Mouse (Mus musculus) kidney, postnatal 25 days (tissue): ENCODE measurements around the gene Lhpp.

ENCODE experiments used
- DNase-seq, 2 experiments: peaks; one replicate each; pipeline ENCODE4 v3.0.0; 2021; ENCODE audit warnings: mixed read lengths in 2 of 2

Lhpp gene

DNA sequence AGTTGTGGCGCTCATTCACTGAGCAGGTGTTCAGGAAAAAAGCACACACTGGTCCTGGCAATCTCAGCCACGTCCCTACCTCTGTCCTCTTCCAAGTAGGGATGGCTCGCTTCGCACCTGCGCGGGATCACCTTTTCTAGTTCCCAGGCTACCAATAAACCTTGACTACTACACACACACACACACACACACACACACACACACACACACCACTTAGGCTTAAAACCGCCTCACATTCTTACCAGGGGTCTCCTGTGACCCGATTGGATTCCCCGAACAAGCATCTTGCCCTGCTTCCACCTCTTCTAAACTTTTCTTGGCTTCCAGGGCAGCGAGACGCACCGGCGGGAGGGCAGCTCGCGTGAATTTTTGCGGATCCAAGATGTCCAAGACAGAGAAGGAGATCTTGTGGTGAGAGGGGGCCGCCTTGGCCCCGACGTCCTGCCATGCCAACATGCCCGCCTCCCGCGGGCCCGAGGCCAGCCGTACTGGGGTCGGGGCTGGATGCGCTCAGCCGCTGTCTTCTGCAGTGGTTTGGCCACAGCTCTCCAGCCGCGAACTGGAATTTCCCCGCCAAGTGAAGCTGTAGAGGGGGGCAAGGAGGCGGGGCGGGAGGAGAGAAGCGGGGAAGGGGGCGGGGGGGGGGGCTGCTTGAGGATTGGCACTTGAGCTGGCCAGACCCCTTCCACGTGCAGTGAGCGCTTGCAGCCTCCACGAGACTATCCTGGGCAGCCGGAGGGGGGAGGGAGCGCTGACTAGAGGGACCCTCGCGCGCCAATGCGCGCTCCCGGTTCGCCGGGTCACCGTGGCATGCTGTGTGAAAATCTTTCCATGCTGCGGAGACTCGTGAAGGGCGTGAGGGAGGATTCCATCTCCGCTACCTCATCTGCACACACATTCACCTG is 11.1 kb upstream of the Lhpp start, which contains the start of gene Nkx1-2:
TSS of gene Nkx1-2 (minus strand) at position 567 of the 905 bp plus-strand sequence.
- DNase-seq, result no peak

DNA sequence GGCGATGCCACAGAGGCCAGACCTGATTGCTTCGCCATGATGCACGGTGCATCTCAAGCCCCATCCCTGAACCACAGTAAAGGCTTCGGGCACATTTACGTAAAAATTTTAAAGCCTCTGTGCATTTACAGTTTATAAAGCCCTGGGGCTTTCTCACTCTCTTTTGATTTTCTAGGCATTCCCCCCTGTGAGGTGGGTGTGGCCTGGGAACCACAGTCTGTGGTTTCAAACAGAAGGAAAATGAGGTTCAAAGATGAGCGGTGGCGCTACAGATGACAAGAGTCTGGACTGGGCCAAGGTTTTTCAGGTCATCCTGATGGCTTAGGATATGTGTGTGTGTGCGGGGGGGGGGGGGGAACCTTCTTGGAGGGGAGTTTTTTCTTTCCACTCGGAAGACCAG is 10.4 kb upstream of the Lhpp start:
- DNase-seq, result no peak

DNA sequence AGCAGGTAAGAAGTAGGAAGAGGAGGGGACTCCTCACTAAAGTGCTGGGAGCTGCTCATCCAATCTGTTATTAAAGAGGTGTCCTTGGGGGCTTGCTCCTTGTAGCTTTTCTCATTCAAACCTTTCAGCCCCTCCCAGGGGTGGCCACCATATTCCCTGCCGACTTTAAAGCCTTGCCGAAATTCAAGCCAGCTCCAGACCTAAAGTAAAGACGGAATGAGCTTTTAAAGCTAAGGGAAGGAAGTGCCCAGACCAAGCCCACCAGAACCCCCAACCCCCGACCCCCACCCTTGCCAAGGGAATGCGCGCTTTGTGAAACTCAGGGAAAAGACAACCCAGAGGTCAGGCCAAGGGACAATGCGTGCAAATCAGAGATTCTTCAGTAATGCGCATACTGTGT is 9.5 kb upstream of the Lhpp start:
- no peak for DNase-seq

DNA sequence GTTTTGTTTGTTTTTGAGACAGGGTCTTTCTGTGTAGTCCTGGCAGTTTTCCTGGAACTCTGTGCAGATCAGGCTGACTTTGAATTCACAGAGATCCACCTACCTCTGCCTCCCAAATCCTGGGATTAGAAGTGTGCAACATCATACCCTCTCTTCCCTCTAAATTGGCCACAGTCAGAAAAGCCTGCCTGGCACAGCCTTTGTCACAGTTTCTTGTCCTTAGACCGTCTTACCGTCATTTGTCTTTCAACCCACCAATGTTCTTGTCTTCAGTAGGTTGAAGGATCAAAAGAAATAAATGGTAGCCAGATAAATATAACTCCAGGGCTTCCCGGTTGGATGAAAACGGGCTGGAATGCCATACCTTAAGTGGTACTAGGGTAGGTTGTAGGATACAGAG is 5.7 kb upstream of the Lhpp start:
- no peak for DNase-seq

- no peak for DNase-seq
These were observed 4.7 kb upstream of the Lhpp start for GRCm38 (mm10) chr7:132605689-132606088.

GRCm38 (mm10) chr7:132608316-132609020 is 2.0 kb upstream of the Lhpp start:
- no peak for DNase-seq

GRCm38 (mm10) chr7:132611530-132611929 is 1.1 kb downstream of the Lhpp start:
- no peak for DNase-seq

DNA sequence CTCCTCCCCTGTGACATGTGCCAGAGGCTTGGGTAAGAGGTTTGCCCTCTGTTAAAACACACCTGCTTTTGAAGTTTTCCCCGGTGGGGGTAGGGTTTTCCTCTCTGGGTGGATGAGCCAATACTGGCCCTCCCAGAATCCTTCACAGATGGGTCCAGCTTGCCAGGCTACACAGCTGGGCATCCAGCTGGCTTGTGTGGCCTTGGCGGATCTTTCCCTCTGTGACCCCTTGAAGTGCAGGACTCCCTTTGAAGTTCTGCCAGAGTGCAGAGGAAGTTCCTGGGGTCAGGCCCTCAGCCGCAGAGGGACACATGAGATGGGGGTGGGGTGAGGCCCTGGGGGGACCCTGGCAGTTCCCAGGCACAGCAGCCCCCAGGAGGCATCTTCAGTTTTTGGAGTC is 4.9 kb downstream of the Lhpp start:
- no peak for DNase-seq

DNA sequence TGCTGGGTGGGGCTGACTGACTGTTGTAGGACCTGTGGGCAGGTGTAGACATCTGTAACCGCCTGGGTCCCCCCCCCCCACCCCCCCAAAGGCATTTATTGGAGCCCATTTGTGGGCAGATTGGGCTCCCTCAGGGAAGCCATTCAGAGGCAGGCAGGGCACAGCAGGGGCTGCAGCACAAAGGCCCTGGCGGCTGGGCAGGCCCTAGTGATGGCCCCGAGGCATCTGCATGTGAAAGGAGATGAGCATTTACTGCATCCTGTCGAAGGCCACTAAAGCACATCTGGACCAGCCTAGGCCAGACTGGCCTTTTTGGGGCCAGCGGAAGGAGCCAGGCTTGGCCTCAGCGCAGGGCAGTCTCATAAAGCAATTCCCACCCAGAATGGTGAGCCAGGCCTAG is 6.0 kb downstream of the Lhpp start:
- no peak for DNase-seq

DNA sequence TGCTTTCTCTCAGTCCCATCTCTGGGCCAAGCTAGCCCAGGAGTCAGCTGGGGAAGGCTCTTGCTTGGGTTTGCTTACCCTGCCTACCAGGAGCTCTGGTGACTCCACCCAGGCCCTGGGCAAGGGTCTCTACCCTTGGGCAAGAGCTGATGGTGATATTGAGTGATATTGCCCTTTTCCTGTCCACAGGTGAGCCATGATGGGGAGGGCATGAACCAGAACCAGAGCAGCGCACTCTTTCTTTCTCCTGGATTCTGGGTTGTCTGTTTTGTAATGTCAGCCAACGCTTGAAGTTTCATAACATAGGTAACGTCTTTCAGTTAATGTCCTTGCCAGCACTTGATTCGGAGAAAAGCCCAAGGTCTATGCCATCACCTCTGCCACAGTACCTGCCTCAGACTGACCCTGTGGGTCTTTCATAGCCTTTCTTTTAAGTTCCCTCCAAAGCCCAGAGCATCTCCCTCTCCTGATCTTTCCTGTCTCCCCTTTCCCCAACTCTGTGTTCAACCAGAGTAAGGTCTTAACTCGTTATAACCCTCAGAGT is 6.7 kb downstream of the Lhpp start:
- no peak for DNase-seq

DNA sequence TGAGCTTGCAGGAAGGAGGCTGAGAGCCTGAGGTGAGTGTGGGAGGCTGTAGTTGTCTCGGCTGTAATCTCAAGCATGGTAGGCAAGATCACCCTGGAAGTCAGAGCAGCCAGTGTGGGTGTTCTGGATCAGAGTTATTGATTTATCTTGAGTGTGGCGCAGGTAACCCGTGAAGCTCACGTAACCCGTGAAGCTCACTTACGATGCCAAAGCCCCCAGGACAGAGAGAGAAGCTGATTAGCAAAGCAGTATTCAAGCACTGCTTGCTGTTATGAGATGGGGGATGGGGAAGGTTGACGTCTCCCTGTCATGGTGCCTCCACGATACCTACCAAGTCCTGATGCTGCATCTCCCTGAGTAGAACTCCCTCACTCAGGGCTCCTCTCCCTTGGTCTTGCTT is 9.1 kb downstream of the Lhpp start:
- DNase-seq, result no peak

DNA sequence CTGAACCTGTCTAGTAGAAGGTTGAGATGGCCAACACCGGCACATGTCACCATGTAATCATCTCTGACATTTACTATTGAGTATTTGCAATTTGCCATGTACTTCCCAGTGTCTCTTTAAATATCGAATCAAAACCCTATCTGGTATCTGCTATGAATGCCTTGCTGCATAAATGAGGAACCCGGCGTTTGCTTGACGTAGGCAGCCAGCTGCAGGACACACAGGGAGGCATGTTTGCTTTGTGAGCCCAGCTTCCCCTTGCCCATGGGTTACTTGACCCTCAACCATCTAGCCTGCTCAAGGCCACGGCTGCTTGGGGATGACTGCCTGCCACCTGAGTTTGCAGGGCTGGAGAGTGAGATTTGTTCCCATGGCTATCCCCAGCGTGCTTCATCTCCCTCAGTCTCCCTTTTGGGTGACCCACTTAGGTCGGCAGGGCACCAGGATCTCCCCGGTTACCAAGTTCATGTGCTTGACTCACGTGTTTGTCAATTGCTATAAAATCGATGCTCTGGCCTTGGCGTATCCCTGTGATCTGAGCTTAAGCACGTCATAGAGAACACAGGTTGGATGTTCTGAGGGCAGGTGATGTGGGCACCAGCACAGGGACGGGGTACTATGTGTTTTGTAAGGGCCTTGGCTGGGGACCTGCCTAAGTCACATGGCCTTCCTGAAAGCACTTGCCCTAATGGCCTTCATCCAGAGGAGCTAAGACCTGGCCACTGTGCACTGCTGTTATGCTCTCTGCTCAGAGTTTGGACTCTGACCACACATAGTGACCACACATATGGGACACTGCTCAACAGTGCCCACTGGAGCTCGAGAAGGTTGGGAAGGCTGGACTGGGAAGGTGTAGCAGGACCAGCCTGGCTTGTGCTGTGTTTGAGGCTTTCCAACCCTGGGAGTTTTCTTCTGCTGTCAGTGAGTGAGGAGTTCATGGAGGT is 9.8 kb downstream of the Lhpp start:
- DNase-seq, result peak; percentile 44 to 79

- peak; percentile 9 to 54 for DNase-seq
These were observed 13.7 kb downstream of the Lhpp start for GRCm38 (mm10) chr7:132624161-132624560.

GRCm38 (mm10) chr7:132626174-132626573 is 15.7 kb downstream of the Lhpp start:
- DNase-seq, result no peak

- no peak for DNase-seq
These were observed 17.0 kb downstream of the Lhpp start for GRCm38 (mm10) chr7:132627448-132627847.

DNA sequence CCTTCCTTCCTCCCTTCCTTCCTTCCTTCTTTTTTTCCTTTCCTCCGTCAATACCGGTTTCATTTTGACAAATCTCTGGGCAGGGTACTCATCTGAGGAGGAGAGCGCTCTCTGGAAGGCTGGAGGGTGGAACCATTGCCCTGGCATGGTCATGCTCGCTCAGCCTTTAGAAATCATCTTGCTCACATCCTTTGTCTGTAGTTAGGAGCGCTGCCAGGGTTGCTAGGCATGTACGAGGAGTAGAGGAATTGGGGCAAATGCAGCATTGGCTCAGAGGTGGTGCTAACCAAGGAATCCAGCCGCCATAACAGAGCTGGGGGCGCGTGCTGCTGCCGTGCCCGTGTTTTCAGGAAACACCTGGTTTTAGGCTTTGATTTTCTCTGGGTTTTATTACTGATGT is 20.9 kb downstream of the Lhpp start:
- no peak for DNase-seq

GRCm38 (mm10) chr7:132637292-132637691 is 26.9 kb downstream of the Lhpp start:
- DNase-seq, result no peak

- peak; percentile 53 to 68 for DNase-seq
These were observed 28.1 kb downstream of the Lhpp start for GRCm38 (mm10) chr7:132638446-132639087.

DNA sequence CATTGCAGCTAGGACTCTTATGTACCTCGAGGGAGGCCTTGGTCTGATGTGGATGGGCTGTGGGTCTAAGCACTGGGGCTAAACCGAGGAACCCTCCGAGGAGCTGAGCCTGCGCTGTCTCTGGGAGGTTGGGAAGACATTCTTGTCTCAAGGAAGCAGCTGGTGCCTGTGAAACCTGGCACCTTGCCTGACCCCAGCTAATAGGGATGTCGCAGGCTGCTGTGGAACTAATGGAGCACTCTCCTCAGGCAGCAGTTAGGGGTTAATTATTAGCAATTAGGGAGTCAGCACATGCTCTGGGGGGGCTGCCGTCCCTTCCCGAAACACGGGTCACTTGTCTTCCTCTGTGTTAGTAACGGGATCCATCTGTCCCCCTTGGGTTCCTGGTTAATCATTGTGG is 30.5 kb downstream of the Lhpp start:
- DNase-seq, result peak; percentile 75 to 76

DNA sequence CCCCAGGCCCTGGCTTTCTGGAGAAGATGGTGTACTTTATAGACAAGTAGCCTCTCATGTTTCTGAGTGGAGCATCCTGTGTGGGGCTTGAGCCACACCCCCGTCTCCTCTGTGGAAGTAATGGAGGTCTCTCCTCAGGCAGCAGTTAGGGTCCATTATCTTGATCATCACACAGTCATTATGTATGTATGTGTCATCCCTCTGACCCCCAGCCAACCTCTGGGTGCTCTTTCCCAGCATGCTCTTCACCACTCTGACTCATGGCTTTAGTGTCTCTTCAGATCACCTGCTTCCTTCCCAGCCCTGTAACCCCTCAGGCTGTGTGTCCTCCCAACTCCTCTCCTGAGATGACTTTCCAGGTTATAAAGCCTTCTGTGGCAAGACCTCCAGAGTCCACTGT is 31.2 kb downstream of the Lhpp start:
- DNase-seq, result no peak

- no peak for DNase-seq
These were observed 34.3 kb downstream of the Lhpp start for GRCm38 (mm10) chr7:132644605-132645279.

- no peak for DNase-seq
These were observed 36.1 kb downstream of the Lhpp start for GRCm38 (mm10) chr7:132646514-132646913.
